Mouse (Mus musculus): ENCODE data around the gene Ctnna3.

Ctnna3 gene

DNA sequence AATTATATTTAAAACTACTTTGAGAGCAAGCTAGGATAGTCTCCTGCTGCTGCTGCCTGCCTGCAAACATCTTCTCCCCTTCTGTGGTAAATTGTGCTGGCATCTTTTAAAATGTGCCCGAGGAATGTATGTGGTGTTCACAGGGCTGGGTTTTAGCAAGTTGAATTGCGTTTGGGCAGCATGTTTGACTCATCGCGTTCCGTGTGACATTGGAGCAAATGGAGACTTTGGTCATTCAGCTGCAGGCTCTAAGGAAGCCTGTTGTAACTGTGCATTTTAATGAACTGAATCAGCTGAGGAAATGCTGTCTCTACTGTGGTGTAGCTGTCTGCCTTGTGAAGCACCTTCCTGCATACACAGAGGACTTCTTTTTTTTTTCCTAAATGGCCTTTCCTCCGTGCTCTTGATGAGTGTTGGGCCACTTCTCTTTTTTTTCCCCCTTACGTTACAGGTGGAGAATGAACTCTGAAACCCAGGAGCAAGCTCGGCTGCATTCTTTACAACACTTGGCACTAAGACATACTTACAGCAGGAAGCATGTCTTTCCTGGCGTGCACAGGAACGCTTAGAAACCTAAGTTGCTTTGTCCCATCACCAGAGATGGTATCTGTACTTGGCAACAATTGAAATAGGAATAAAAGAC, 646.6 kb downstream of the Ctnna3 start:
- no peak for DNase-seq (ENCODE audit: low spot score)

DNA sequence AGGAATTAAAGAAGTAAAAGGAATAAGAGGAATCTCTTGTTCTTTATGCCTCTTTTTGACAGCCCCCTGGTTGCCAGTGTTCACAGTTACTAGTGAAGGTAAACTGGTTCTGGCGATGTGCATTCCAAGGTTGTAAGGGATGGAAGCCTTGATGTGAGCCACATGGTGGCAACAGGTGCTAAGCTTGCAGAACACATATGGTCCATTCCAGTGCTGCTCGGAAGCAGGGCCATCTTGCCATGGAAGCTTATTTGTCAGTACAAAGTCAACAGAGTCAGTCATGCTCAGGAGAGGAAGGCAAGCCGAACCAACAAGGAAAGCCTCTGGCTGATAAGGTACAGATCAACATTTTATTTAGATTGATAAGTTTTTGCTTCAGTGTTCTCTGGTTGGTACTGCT, 652.4 kb downstream of the Ctnna3 start:
- DNase-seq (ENCODE audit: low spot score) = no peak

DNA sequence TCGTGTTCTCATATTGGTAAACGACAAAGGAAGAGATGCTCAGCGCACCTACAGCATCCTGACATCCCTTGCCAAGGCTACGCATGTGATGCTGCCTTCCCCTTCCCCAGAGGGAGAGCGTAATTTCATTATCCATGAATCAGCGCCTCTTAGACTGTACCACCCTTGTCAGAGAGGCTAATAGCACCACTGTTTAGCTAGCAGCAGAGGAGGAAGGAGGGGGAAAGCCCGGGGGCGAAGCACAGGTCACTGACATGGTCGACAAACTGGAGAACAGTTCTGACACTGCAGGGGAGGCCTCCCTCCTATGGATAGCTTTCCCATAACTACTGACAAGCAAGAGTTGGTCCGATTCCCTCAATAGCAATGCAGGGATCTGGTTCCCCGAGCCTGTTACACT, 653.9 kb downstream of the Ctnna3 start:
- no peak for DNase-seq (ENCODE audit: low spot score)

DNA sequence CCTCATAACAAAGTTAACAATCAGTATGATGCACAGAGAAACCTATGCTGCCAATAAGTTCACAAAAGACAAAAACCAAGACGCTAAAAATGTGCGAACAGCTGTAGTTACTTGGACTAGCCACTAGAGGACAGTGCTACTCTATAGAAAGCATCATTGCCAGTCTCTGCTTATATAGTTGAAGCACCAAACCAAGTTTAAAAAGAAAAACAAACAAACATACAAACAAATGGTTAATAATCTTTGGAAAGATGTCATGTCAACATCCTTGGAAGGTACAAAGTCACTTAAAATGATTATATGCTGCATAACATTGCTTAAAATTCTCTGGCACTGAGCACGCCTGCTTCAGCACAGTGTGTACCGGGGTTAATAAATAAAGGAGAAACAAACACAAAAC, 654.6 kb downstream of the Ctnna3 start:
- no peak for DNase-seq (ENCODE audit: low spot score)

DNA sequence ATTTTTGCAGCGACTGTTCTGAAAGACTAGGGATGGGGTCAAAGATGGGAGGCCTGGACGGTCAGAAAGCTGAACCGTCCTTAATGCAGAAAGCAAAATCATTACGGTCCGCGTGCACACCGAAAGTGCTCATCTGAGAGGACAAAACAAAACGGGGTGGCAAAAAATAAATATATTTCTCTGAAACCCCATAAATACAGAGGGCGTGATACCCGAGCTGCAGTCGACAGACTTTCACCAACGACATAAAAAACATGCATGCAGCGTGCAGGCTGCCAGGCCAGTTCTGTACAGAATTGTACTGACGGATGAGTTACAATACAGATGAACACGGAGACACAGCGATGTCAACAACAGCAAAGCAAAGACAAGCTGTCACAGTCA, 656.3 kb downstream of the Ctnna3 start:
- DNase-seq (ENCODE audit: low spot score) = no peak

DNA sequence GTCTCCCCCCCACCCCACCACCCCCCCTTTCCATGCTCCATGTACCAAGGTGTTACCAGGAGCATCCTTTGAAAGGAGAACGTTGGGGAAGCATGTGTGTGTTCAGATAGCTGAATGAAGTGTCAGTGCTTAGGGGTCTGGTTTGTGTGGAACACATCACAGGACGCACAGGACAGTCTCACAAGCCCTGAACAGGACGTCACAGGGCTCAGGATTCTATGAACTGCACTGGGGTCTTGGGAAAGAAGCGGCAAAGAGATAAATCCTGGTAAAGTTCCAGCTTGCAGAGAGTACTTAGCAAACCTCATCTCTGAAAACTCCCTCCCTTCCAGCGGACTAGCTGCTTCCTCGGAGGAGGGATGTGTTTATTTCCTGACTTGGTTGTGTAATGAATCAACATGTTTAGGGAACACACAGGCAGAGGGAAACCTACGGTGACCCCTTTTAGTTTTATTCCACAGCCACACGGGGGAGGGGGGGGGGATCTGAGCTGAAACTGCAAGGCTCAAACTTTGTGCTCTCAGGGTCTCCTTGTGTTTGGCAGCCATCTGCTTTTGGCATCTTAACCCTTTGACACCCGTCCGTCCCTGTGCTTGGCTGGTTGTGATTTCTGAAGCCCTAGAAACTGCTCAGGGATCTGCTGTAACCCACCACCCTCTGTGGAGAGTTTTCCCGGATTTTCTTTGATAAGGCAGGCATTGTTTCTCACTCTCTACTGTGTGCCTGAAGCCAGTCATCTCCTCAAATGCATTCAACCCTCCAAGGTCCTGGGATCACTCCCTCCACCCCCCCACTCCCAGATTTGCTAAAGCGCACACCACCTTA, 656.9 kb downstream of the Ctnna3 start:
- DNase-seq (ENCODE audit: low spot score) = no peak

DNA sequence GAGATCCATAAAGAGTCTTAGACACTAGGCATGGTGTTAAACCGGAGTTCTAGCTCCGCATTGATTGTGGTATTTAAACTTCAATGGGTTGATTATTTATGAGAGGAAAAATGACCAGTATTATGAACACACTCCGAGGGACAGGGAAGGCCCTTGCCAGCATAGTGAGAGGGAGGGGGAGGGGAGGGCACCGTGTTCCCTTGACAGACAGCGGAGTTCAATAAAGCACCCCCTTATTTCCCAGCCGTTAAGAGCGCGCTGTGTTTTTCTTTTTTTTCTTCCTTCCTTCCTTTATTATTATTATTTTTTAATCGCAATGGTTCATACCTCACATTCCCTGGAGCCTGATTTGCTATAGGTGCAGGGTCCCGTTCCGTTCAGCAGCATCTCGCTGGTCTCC, 657.6 kb downstream of the Ctnna3 start:
- DNase-seq (ENCODE audit: low spot score) = no peak

DNA sequence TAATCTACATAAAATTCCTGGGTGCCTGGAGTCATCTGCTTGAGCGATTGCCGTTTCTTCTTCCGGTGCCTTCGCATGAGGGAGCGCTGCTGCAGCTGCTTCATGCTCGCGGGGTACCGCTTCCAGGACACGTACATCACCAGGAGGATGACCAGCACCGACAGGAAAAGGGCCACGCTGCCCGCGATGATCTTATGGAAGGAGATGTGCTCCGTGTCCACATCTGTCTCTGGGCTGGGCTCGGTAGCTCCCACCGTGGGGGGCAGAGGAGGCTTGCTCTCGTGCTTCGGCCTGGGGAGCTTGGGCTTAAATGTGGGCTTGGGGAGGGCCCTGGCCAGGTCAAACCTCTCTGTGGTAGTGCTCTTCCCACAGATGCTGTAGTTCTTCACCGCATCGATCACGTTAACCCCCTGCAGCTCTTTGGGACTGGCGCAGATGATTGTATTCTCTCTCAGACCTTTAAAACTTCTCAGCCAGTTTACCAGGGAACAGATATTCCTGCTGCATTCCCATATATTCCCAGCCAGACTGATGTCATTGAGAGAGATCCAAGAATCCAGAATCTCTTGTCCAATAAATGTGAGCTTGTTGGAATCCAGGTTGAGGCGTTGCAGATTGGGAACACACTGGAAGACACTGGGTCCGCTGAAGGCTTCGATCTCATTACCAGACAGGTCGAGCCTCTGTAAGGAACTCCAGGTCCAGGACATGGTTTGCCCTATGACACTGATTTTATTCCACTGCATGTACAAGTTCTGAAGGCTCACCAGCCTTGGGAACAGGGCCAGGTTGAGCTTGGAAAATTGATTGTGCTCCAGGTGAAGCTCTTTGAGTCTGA, 658.3 kb downstream of the Ctnna3 start:
- no peak for DNase-seq (ENCODE audit: low spot score)

DNA sequence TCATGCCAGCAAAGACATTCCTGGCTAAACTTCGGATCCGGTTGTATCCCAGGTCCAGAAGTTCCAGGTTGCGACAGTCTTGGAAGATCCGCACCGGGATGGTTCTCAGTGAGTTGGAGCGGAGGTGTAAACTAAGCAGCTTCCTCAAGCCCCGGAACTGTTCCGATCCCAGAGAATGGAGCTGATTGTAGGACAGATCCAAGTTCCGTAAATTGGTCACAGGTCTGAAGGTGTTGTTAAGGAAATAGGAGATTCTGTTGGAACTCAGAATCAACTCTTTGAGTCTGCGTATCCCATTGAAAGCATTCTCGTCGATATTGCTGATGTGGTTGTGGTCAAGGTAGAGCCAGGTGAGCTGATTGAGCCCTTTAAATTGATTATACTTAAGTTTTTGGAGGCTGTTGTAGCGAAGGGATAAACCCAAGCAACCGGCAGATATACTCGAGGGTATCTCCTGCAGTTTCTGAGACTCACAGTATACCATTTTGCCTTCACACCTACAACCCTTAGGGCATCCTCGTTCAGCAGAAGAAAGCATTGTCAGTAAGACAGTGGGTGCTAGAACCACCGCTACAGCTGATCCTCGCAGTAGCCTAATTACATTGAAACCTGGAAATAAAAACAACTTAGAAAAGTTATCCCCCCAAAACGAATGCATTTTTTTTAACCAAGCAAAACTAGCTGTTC, 659.0 kb downstream of the Ctnna3 start:
- DNase-seq (ENCODE audit: low spot score) = no peak

DNA sequence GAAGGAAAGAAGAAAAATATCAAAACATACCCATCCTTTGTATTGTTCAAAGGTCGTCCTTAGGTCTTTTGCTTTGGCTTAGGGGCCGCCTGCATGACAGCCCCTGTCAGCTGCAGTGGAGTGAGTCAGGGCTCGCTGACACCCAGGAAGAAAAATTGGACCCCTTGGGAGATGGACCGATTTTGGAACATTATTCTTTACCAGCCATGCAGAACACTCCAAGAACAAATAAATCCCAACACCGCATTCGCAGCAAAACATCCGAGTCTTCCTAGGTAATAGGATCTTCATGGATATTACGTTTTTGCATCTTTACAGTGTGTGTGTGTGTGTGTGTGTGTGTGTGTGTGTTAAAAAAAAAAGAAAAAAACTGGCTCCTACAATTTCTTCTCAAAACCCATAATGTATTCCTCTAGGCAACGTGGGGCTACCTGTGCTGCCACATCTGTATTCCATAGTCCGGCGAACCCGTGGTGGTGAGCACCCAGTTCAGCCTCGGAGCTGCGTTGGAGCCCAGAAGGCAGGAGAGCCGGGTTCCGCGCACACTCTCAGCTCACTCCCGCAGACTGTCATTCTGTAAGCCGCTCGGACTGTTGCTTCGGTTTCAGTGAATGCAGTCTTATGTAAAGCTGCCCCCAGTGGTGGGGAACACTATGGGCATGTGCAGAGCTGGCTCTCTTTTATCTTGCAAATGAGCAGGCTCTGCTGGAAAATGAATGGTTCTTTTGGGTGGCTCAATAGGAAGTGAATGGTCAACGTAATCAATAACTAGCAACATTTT, 660.0 kb downstream of the Ctnna3 start, which contains the start of gene Lrrtm3:
TSS of gene Lrrtm3 (minus strand) at position 598 of the 781 bp plus-strand sequence.
- DNase-seq (ENCODE audit: low spot score) = peak; percentile 31

DNA sequence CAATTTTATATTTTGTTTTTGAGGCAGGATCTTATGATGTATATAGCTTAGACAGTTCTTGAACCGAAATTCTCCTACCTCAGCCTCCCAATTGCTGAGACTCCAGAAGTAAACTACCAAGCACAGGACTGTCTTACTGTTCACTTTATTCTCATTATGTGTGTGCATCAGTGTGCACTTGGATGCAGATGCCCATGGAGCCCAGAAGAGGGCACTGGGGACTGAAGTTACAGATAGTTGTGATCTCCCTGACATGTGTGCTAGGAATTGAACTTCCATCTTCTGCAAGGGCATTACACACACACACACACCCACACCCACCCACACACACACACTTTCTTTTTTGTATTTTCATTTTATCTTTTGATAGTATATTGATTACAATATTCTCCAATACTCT, 666.6 kb downstream of the Ctnna3 start:
- DNase-seq (ENCODE audit: low spot score) = no peak

DNA sequence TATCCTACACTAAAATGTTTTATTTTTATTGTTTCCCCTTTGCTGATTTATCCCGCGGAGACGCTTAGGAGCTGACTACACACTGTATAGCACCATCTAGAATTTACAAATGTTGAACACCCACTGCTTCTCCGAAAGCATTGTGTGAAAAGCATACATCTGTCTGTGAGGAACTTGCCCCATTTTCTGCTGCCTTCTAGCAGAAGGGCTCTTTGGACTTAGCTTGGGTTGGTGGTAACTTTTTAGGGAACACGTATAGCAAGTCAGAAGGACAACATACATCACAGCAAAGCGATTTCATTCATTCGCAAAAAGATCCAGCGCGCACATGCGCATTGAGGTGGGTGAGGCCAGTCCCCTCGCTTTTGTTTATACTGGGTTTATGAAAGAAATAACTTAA, 685.3 kb downstream of the Ctnna3 start:
- no peak for DNase-seq (ENCODE audit: low spot score)

DNA sequence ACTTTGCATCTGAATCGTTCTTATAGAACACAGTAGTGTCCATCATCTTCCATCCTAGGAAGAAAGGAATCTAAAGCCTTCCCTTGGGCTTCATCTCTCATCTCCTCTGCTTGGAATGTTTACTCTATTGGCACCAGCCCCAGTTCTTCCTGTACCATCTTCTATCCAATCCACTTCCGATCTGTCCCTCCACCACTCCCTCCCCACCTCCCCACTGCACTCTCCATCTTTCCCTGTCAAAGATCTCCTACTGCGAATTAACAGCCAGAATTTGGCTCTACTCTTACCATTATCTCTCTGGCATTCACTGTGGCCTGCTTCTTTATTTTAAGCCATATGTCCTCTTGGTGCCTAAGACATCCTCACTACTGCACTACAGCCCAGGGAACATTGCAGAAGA, 688.9 kb downstream of the Ctnna3 start:
- no peak for DNase-seq (ENCODE audit: low spot score)

DNA sequence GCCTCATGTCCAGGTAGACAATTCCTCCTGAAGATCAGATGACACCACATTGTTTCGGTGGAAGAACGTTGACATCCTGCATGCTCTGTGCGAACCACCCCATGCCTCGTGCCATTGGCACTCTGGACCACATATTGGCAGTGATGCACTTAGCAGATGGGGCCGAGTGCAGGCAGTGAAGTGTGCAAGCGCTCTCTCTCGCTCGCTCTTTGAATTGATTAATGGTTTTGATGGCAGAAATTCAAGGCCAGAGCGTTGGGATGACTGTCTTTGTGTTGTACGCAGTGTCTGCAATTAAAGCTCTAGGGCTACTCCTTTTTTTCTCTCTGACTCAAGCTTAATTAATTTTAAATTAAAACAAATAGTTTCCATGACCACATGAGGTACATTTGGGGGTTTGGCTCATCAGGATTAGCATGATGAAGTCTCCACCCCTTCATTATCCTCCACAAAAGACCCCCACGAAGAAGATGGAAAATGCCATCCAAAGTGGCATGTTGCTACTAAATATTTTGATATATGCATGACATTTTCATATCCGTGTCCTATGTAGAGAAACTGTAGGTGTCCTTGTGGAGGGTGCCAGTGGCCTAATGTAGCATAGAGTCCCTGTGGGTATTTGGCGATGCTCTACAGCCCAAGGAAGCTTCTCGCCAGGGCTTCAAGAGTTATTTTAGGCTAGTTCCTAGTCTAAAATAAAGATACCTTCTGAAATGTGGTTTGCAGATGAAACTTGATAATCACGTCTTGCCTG, 700.7 kb downstream of the Ctnna3 start:
- DNase-seq (ENCODE audit: low spot score) = no peak

DNA sequence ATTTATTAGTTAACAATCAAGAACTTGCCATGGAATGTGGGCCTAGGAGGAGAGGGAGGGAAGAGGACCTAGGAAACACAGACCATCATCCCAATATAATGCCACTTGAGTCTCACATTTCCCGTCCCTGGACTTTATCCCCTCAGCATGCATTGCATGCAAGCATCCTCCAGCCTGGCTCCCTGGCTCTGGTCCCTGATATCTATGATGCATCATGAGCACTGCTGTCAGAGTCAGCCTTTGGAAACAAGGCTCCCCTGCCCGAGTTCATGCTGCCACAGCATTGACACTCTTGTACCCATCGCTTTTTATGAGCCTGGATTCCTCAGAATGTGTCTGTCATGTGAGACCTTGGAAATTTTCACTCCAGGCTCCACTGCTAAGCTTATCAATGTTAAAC, 703.6 kb downstream of the Ctnna3 start:
- no peak for DNase-seq (ENCODE audit: low spot score)

DNA sequence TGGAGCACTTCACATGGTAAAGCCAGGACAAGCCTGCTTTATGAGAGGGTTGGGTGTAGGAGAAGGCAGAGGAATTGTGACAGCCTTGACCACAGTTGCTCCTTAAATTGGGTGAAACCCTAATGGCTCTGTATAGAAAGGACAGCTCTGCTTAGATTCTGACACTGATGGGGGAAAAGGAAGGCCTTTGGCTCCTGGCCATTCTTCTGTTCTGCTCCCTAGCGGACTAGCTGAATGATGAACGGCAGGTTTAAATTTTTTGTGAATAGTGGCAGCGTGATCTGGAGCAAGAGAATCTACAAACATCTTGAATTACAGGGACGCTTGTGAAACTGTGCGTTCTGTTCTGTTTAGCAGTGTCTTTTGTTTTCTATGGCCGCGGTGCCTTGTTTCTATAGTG, 705.6 kb downstream of the Ctnna3 start:
- no peak for DNase-seq (ENCODE audit: low spot score)

DNA sequence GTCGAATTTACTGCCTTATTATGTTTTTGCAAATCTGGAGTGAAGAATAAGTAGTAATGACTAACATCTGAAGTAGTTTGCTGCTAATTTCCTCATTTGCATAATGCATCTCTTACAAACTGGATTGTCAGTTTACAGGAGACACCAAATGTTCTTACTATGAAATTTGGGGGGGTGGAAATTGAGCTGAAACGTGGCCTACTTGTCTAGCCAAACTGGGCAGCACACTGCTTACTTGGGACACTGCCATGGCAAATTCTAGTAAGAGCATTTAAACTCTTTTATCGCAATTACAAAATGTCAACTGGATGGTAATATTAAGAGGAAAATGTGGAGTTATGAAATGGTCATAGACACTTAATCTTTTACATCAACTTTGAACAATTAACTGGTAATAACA, 716.6 kb downstream of the Ctnna3 start:
- DNase-seq (ENCODE audit: low spot score) = no peak

DNA sequence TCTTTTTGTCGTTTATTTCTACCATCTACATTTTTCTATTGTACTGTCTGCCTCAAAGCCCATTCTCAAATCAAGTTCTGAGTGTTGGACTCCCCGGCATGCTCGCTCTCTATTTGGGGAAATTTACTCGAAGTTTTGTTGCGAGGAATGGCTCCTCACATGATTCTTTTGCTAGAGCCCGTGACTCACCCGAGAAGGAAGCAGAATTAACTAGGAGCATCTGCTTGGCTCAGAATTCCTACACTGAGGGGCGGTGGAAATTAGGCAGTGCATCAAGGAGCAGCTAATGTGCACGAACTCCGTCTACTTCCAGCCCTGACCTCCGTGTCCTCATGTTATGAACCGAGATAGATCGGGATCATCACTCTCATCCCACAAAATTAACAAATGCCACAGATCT, 751.8 kb downstream of the Ctnna3 start:
- DNase-seq (ENCODE audit: low spot score) = no peak

DNA sequence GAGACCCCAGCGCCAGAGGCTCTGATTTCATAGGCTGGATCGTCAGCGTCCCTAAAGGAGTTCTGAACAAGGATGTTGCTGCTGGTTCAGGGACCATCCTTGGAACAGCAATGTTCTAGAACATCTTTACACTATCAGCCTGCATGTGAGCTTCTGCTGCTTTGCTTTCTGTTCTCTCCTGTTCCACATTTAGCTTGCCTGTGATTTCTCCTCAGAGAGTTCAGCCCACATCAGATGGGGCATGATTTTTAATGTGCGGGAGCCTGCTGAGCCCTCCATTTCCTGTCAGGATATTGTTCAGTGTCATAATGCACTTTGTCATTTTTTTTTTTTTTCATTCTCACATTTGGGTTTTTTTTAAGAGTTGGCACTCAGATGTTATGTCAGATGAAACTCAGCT, 752.8 kb downstream of the Ctnna3 start:
- DNase-seq (ENCODE audit: low spot score) = no peak

DNA sequence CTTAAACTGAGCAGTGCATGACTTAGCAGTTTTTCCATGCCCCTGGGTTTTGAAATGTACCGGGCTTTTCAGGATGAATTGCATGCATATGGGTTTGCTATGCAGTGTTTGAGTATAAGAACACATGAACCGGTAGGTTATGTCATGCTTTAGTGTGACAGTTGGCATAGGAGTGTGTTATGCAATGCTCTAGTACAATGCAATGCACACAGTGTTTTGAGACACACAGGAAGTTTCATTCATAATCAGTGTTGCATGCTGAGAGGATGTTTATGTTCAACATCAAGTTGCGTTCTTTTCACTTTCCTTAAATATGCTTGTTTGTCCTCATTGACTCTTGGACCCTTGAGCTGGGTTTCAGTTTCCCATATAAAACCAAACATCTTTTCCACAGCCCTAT, 758.1 kb downstream of the Ctnna3 start:
- DNase-seq (ENCODE audit: low spot score) = no peak

DNA sequence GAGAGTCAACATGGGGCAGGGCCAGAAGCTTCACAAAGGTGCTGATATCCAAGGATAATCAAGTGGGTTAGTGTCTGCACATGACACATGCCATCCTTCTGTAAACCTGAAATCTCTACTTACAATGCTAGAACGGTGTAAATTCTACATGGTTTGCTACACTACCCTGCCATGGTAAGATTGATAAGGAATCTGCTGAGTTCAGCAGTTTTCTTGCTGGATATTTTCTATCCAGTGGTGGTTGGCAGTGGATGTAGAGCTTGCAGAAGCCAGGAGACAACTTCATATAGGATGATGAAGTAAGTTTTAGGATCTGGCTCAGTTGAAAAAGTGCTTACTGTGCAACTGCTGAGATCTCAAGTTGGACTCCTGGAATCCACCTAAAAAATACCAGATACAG, 767.7 kb downstream of the Ctnna3 start:
- DNase-seq (ENCODE audit: low spot score) = no peak
